ENCODE assay signal across 25 mouse cellular contexts in the genomic region with DNA sequence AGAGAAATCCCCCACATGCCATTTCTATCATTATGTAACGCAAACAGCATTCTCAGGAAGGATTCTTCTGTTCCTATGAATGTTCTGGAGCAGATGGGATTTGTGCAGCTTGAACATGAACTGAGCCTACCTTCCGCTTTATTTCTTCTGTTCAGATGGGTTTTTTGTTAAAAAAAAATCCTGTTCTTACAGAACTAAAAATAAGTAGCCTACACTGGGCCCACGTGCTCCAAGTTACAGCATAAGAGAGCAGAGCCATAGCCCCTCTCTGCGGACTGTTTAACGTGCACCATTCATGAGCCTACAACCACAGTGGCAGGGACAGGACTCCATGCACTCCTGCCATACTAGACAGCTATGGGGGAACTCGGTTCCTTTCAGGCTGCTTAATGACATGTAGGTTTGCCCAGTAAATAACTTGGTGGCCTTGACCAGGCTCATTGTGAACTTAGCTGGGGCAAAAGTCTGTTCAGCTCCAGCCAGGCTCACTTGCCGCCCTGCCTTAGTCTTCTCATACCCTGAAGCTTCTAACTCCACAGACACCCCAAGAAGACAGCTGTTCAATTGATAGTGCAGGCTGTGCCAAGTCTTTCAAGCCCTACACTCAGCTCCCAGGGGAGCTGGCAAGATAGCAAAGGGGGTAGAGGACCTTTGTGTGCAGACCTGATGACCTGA.
DNase-seq lines count a peak whose midpoint lies in the region; ATAC-seq lines count a peak whose summit lies in the region.
"Had no signal": no experiment of that assay in that cellular context is flagged by ENCODE, and none has a peak within 500 bp of the region (broad histone marks: within the 10 kb centered on the region; RNA-seq: fewer than 3 reads in every experiment).

No protein-coding gene starts in this region.

- no peak overlapping the region for H3K9ac ChIP-seq in midbrain, embryonic 14.5 days (replicated peaks; ENCODE audit: low read length)
- H3K9ac ChIP-seq: limb, embryonic 15.5 days; liver, postnatal 0 days had no signal

- H3K4me2 ChIP-seq in midbrain, embryonic 14.5 days (ENCODE audit: low read length): no peak overlapping the region
- H3K4me2 ChIP-seq: limb, embryonic 15.5 days; midbrain, embryonic 11.5 days had no signal

- no peaks in the 10 kb centered on the region for H3K27me3 ChIP-seq in midbrain, embryonic 14.5 days (ENCODE audit: control insufficient read depth, insufficient read depth, low read length)
- H3K27me3 ChIP-seq: CH12.LX; limb, embryonic 15.5 days had no signal

- H3K9me3 ChIP-seq in midbrain, embryonic 14.5 days (ENCODE audit: control insufficient read depth, low read length): no peaks in the 10 kb centered on the region
- H3K9me3 ChIP-seq: embryonic facial prominence, embryonic 10.5 days; heart, embryonic 10.5 days; limb, embryonic 15.5 days had no signal

- 89% methylated on average over 7 of the region's 7 CpGs for WGBS in midbrain, embryonic 14.5 days

- peak; percentile 24 for DNase-seq in adrenal gland, adult 2 months
- DNase-seq in adrenal gland, adult 18-20 months (ENCODE audit: low spot score in 2 of 2): no peak
- peak; percentile 87 for DNase-seq in brain, adult 2 months (ENCODE audit: low read depth, low spot score)
- peak; percentile 55 for DNase-seq in layer of hippocampus, adult 9-10 months (ENCODE audit: low spot score)
- DNase-seq in left cerebral cortex, postnatal 25 days (ENCODE audit: low spot score in 2 of 2): peak; percentile 57 to 92
- no peak for DNase-seq in heart, adult 9 months (ENCODE audit: low spot score in 2 of 2)
- DNase-seq in midbrain, embryonic 14.5 days: no peak
- DNase-seq in spleen, adult 12 weeks (ENCODE audit: low spot score): no peak
- DNase-seq: cerebellum, adult 9-11 months; gastrocnemius, postnatal 25 days; heart, postnatal 36 days; kidney, adult 2 months; kidney, postnatal 36 days; liver, postnatal 0 days; lung, postnatal 4 days; thymus, postnatal 4 days had no signal

- H3K4me3 ChIP-seq in midbrain, embryonic 14.5 days (replicated peaks; ENCODE audit: low read depth, low read length): no peak overlapping the region
- H3K4me3 ChIP-seq: embryonic facial prominence, embryonic 10.5 days; erythroblast, embryonic 14.5 days; heart, embryonic 10.5 days; limb, embryonic 15.5 days; myocyte had no signal

- no peaks in the 10 kb centered on the region for H3K36me3 ChIP-seq in midbrain, embryonic 14.5 days (ENCODE audit: control insufficient read depth, insufficient read depth, low read length)
- H3K36me3 ChIP-seq: embryonic facial prominence, embryonic 10.5 days; heart, embryonic 10.5 days; limb, embryonic 15.5 days had no signal

- no peak for ATAC-seq in midbrain, embryonic 14.5 days (ENCODE audit: low FRiP score, low TSS enrichment)
- ATAC-seq: forebrain, embryonic 16.5 days; hindbrain, postnatal 0 days; liver, postnatal 0 days had no signal

- H3K4me1 ChIP-seq in midbrain, embryonic 14.5 days (ENCODE audit: control insufficient read depth, insufficient read depth, low read length): no peaks in the 10 kb centered on the region
- H3K4me1 ChIP-seq: embryonic facial prominence, embryonic 10.5 days; limb, embryonic 15.5 days had no signal

- intact Hi-C loops in left cerebral cortex, postnatal 25 days (cut with DNase I): loop anchor here (5.0 kb wide), 1 partner anchor 64 kb away; the partner anchor contains the start of gene Sidt1

- no peak overlapping the region for H3K27ac ChIP-seq in midbrain, embryonic 14.5 days (replicated peaks; ENCODE audit: low read depth, low read length)
- H3K27ac ChIP-seq: embryonic facial prominence, embryonic 10.5 days; heart, embryonic 10.5 days; hindbrain, postnatal 0 days; limb, embryonic 15.5 days had no signal

Comparison
In these comparisons a context has a peak if more than half of its experiments do, and no peak if none do; other contexts are left out.
1. DNase-seq: peak in adrenal gland, adult 2 months (single experiment), brain, adult 2 months (single experiment), layer of hippocampus, adult 9-10 months (single experiment) and left cerebral cortex, postnatal 25 days (2 of 2); none in adrenal gland, adult 18-20 months (0 of 2), heart, adult 9 months (0 of 2), midbrain, embryonic 14.5 days (single experiment) and spleen, adult 12 weeks (single experiment).